Mouse (Mus musculus) midbrain, embryonic 16.5 days (tissue): Measurements from ENCODE around the gene Cd164l2. TPM values are rescaled to one million over a fixed set of nuclear protein-coding genes. Genes with fewer than 3 reads are reported as not detected.

Experiments
- ATAC-seq: fragments of 200-750 bp; cut with Nextera tagmentation; 2 replicates; pipeline ENCODE4 v1.8.0; 2017; ENCODE audit warnings: moderate TSS enrichment
- H3K27ac ChIP-seq: fragments of 300-500 bp; sonication (generic); 2 replicates; pipeline ENCODE4 v1.5.1; 2014; ENCODE audit warnings: mild to moderate bottlenecking, low read length, mixed read lengths
- H3K27me3 ChIP-seq: fragments of 300-500 bp; sonication (generic); 2 replicates; pipeline ENCODE4 v1.6.1; 2014; ENCODE audit warnings: low read depth, low read length, mixed read lengths; ENCODE audit not compliant: control insufficient read depth, insufficient read depth
- H3K36me3 ChIP-seq: fragments of 300-500 bp; sonication (generic); 2 replicates; pipeline ENCODE4 v1.6.1; 2014; ENCODE audit warnings: mild to moderate bottlenecking, low read length, moderate library complexity, mixed read lengths; ENCODE audit not compliant: control insufficient read depth, insufficient read depth
- H3K4me1 ChIP-seq: fragments of 300-500 bp; sonication (generic); 2 replicates; pipeline ENCODE4 v1.6.1; 2014; ENCODE audit warnings: mild to moderate bottlenecking, low read length, mixed read lengths; ENCODE audit not compliant: control insufficient read depth, insufficient read depth
- H3K4me2 ChIP-seq: fragments of 300-500 bp; sonication (generic); 2 replicates; pipeline ENCODE4 v1.6.1; 2014; ENCODE audit warnings: mild to moderate bottlenecking, low read length, mixed read lengths
- H3K4me3 ChIP-seq: fragments of 300-500 bp; sonication (generic); 2 replicates; pipeline ENCODE4 v1.5.1; 2014; ENCODE audit warnings: low read depth, mild to moderate bottlenecking, low read length, moderate library complexity, mixed read lengths
- H3K9ac ChIP-seq: fragments of 300-500 bp; sonication (generic); 2 replicates; pipeline ENCODE4 v1.6.1; 2014; ENCODE audit warnings: low read depth, low read length, mixed read lengths
- H3K9me3 ChIP-seq: fragments of 300-500 bp; sonication (generic); replicated peaks from 2 replicates; pipeline ENCODE4 v1.6.1; 2014; ENCODE audit warnings: mild to moderate bottlenecking, low read length, mixed read lengths; ENCODE audit not compliant: control insufficient read depth, poor library complexity, severe bottlenecking
- WGBS: fragments of 180-500 bp; shearing (Covaris S2); extraction: QIAGEN DNeasy Blood & Tissue Kit; methylation state at CpG from one replicate; pipeline ENCODE4 v1.1.7; 2014; 5-methylcytosine and 5-hydroxymethylcytosine counted together
- polyA plus RNA-seq: library from polyadenylated mRNA; unstranded; fragments of >200 nt; fragmentation: Nextera tagmentation; extraction: Ambion mirVana; gene quantifications from 2 replicates; pipeline ENCODE4 v1.2.1, GENCODE M21; 2015

Gene Cd164l2
- polyA plus RNA-seq, 1 experiment from 2014 or later, result 4.1 TPM

DNA sequence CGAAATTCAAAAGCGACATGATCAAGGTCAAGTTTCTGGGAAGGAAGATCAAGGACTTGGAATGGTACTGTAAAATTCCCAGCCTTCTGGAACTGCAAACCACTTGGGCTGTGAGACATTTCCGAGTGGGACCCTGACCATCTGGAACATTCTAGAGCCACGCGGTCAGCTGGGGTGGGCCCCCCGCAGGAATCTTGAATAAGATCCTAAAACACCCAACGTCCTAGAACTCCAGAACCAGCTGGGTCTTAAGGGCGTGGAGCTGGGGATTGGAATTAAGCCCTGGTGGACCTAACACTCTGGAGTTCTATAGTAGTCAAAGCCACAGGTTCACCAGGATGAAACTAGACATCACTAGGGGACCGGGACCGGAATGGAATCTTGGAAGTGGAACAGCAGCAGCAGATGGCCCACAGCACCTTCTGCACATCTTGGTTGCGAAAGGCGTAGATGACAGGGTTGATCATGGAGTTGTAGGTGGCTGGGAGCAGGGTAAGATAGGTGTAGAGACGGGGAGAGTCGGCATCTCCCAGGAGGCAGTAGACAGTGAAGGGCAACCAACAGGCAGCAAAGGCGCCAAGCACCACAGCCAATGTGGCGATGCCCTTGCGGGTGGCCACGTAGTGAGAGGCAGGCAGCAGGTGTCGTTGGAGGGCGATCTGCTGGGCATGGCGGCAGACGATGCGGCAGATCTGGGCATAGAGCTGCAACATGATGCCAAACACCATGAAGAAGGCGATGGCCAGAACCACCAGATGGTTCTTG lies 1.7 kb upstream of the Cd164l2 start:
- H3K4me3 ChIP-seq, result no peak overlapping the region
- peaks cover 8% of the 10 kb centered on the region for H3K4me1 ChIP-seq
- no peaks in the 10 kb centered on the region for H3K36me3 ChIP-seq
- 93% methylated on average over 24 of the region's 24 CpGs for WGBS
- H3K27ac ChIP-seq, result no peak overlapping the region
- H3K4me2 ChIP-seq, result no peak overlapping the region
- H3K27me3 ChIP-seq, result peaks cover 9% of the 10 kb centered on the region
- no peak for ATAC-seq
- H3K9me3 ChIP-seq, result no peaks in the 10 kb centered on the region
- no peak overlapping the region for H3K9ac ChIP-seq

DNA sequence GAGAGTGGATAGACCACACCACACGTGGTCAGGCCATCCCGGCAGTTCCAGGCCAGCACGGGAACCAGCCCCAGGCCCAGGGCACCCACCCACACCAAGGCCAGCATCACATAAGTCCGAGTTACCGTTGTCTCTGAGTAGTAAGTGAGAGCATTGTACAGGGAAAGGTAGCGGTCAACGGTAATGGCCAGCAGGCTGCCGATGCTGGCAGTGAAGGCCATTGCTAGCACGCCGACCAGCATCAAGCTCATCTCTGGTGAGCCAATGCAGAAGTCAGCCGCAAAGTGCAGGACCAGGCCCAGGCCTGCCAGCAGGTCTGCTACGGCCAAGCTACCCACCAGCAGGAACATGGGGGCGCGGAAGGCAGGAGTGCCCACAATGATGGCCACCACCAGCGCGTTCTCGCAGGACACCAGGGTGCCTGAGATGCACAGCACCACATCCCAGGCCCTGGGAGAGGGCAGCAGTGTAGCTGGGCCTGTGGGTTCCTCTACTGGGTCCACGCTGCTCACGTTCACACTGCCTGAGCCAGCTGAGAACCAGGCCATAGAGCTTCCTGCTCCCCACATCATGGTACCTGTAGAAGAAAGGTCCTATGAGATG lies 1.0 kb upstream of the Cd164l2 start:
- Histone ChIP-seq H3K4me3 (no peak overlapping the region), H3K9ac (no peak overlapping the region), H3K4me1 (peaks cover 8% of the 10 kb centered on the region), H3K27ac (no peak overlapping the region), H3K36me3 (no peaks in the 10 kb centered on the region), H3K9me3 (no peaks in the 10 kb centered on the region), H3K27me3 (peaks cover 13% of the 10 kb centered on the region), H3K4me2 (no peak overlapping the region)
- ATAC-seq, result no peak
- WGBS, result 92% methylated on average over 19 of the region's 19 CpGs

GRCm38 (mm10) chr4:133212562-133213267 lies 784 bp downstream of the Cd164l2 start:
- H3K4me2 ChIP-seq, result peak overlapping the region; percentile 98
- peak; percentile 89 for ATAC-seq

DNA sequence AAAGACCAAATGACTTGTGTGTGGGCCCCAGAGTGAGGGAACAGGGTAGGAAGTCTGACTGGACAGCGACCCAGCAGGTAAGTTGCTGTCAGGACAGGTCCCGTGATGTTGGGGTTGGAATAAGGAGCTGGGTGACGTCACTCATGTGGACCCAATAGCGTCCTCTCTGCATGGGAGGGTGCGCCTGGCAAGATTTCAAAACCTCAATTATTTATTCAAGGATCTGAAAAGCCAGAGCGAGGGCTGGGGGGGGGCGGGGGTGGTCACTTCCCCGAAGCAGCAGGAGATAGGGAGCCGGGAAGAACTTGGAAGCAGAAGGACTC lies 1.3 kb downstream of the Cd164l2 start:
- H3K27ac ChIP-seq, result no peak overlapping the region
- no peak overlapping the region; the same call in 1 of the 2 replicates for H3K9ac ChIP-seq
- peak overlapping the region; percentile 75 for H3K4me3 ChIP-seq
- 2% methylated on average over 9 of the region's 9 CpGs for WGBS
- H3K9me3 ChIP-seq, result no peaks in the 10 kb centered on the region
- peak overlapping the region; percentile 98 for H3K4me2 ChIP-seq
- H3K27me3 ChIP-seq, result peaks cover 13% of the 10 kb centered on the region
- ATAC-seq, result no peak
- H3K4me1 ChIP-seq, result peaks cover 8% of the 10 kb centered on the region
- H3K36me3 ChIP-seq, result no peaks in the 10 kb centered on the region

More at GRCm38 (mm10) chr4:133212562-133213267, 784 bp downstream of the Cd164l2 start:
- Histone ChIP-seq H3K9ac (peak overlapping the region; percentile 78), H3K27me3 (peaks cover 13% of the 10 kb centered on the region), H3K27ac (no peak overlapping the region), H3K9me3 (no peaks in the 10 kb centered on the region), H3K4me1 (peaks cover 8% of the 10 kb centered on the region), H3K36me3 (no peaks in the 10 kb centered on the region), H3K4me3 (peak overlapping the region; percentile 75)
- WGBS, result under 1% methylated on average over 44 of the region's 44 CpGs

DNA sequence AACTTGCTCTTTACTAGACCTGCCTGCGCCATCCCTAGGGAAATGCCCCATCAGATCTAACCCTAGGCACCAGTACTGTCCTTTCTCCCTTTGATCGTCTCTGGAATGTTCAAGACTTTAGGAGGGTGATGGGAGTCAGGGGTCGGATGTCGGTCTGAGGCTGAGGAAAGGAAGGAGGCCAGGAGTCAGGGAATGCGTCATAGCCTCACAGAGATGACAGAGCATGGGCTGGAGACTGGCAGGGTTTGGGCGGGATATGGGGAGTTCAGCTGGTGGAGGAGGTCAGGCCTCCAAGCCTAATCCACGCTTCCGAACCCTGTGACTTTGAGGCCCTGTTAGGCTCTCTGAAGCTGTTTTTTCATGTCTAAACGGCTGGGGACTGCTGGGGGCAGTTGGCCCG lies 1.7 kb downstream of the Cd164l2 start:
- H3K4me1 ChIP-seq, result peaks cover 8% of the 10 kb centered on the region
- no peak overlapping the region for H3K27ac ChIP-seq
- H3K4me3 ChIP-seq, result peak overlapping the region; percentile 75
- no peak overlapping the region for H3K9ac ChIP-seq
- no peak for ATAC-seq
- H3K27me3 ChIP-seq, result peaks cover 13% of the 10 kb centered on the region
- no peaks in the 10 kb centered on the region for H3K36me3 ChIP-seq
- WGBS, result 9% methylated on average over 10 of the region's 10 CpGs
- no peaks in the 10 kb centered on the region for H3K9me3 ChIP-seq
- H3K4me2 ChIP-seq, result peak overlapping the region; percentile 98

DNA sequence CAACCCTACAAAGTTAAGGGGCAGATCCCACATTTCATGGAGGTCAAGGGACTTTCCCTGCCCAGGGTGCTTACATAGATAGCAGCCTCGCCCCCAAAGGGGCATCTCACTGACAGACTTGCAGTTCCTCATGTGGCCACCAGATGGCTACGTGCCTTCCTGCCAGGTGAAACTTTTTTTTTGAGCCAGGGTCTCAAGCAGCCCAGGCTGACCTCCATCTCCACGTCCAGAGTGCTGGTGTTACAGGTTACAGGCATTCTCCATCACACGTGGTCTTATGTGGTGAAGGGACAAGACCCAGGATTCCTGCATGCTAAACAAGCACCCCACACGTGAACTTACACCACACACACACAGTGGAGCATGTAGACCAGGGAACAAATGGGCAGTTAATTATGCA lies 5.7 kb downstream of the Cd164l2 start:
- Histone ChIP-seq H3K4me3 (no peak overlapping the region), H3K9ac (no peak overlapping the region), H3K9me3 (no peaks in the 10 kb centered on the region), H3K27ac (no peak overlapping the region), H3K36me3 (no peaks in the 10 kb centered on the region), H3K4me1 (peaks cover 3% of the 10 kb centered on the region; the same call in 1 of the 2 replicates), H3K27me3 (peaks cover 32% of the 10 kb centered on the region), H3K4me2 (no peak overlapping the region)
- 1% methylated on average over 5 of the region's 5 CpGs for WGBS
- ATAC-seq, result no peak

GRCm38 (mm10) chr4:133218745-133219144 lies 6.8 kb downstream of the Cd164l2 start:
- no peaks in the 10 kb centered on the region for H3K36me3 ChIP-seq
- H3K4me2 ChIP-seq, result no peak overlapping the region
- no peak for ATAC-seq
- WGBS, result 90% methylated on average over 3 of the region's 3 CpGs
- no peaks in the 10 kb centered on the region for H3K9me3 ChIP-seq
- H3K9ac ChIP-seq, result no peak overlapping the region
- no peak overlapping the region for H3K4me3 ChIP-seq
- no peak overlapping the region for H3K27ac ChIP-seq
- peaks cover 32% of the 10 kb centered on the region for H3K27me3 ChIP-seq
- peaks cover 3% of the 10 kb centered on the region; the same call in 1 of the 2 replicates for H3K4me1 ChIP-seq

- WGBS, result 3% methylated on average over 25 of the region's 25 CpGs
- Histone ChIP-seq H3K27ac (no peak overlapping the region), H3K4me3 (peak overlapping the region; percentile 40), H3K36me3 (no peaks in the 10 kb centered on the region), H3K9me3 (no peaks in the 10 kb centered on the region), H3K27me3 (peaks cover 22% of the 10 kb centered on the region), H3K4me2 (peak overlapping the region; percentile 74), H3K9ac (peak overlapping the region; percentile 64), H3K4me1 (peaks cover 3% of the 10 kb centered on the region; the same call in 1 of the 2 replicates)
- no peak for ATAC-seq
Measured at GRCm38 (mm10) chr4:133220656-133221055, 8.7 kb downstream of the Cd164l2 start.

- H3K9me3 ChIP-seq, result no peaks in the 10 kb centered on the region
- no peaks in the 10 kb centered on the region for H3K36me3 ChIP-seq
- H3K4me1 ChIP-seq, result peaks cover 3% of the 10 kb centered on the region; the same call in 1 of the 2 replicates
- no peak overlapping the region for H3K9ac ChIP-seq
- no peak overlapping the region for H3K4me2 ChIP-seq
- H3K4me3 ChIP-seq, result no peak overlapping the region
- 90% methylated on average over 8 of the region's 8 CpGs for WGBS
- no peak for ATAC-seq
- peaks cover 22% of the 10 kb centered on the region for H3K27me3 ChIP-seq
- no peak overlapping the region for H3K27ac ChIP-seq
Measured at GRCm38 (mm10) chr4:133221701-133222100, 9.8 kb downstream of the Cd164l2 start.
